Mouse (Mus musculus) liver, embryonic 16.5 days (tissue): ENCODE data around the gene Iba57. TPM values are rescaled to one million over a fixed set of nuclear protein-coding genes. Genes with fewer than 3 reads are reported as not detected.

Source experiments
- ATAC-seq: fragments of 200-750 bp; cut with Nextera tagmentation; 2 replicates; pipeline ENCODE4 v1.8.0; 2017; ENCODE audit warnings: low read depth, mild to moderate bottlenecking, moderate number of reproducible peaks, moderate library complexity
- H3K27ac ChIP-seq: fragments of 300-500 bp; sonication (generic); 2 replicates; pipeline ENCODE4 v1.5.1; 2014; ENCODE audit warnings: mild to moderate bottlenecking, low read length
- H3K27me3 ChIP-seq: fragments of 300-500 bp; sonication (generic); 2 replicates; pipeline ENCODE4 v1.6.1; 2014; ENCODE audit warnings: low read depth, low read length, mixed read lengths; ENCODE audit not compliant: control insufficient read depth, insufficient read depth
- H3K36me3 ChIP-seq: fragments of 300-500 bp; sonication (generic); 2 replicates; pipeline ENCODE4 v1.6.1; 2014; ENCODE audit warnings: mild to moderate bottlenecking; ENCODE audit not compliant: control insufficient read depth, insufficient read depth
- H3K4me1 ChIP-seq: fragments of 300-500 bp; sonication (generic); 2 replicates; pipeline ENCODE4 v1.6.1; 2014; ENCODE audit warnings: low read depth, low read length, mixed read lengths; ENCODE audit not compliant: control insufficient read depth
- H3K4me2 ChIP-seq: fragments of 300-500 bp; sonication (generic); 2 replicates; pipeline ENCODE4 v1.6.1; 2014; ENCODE audit warnings: low read depth, low read length, mixed read lengths
- H3K4me3 ChIP-seq: fragments of 300-500 bp; sonication (generic); 2 replicates; pipeline ENCODE4 v1.5.1; 2014; ENCODE audit warnings: low read depth, mild to moderate bottlenecking, low read length
- H3K9ac ChIP-seq: fragments of 300-500 bp; sonication (generic); 2 replicates; pipeline ENCODE4 v1.6.1; 2014; ENCODE audit warnings: low read depth, low read length
- H3K9me3 ChIP-seq: fragments of 300-500 bp; sonication (generic); replicated peaks from 2 replicates; pipeline ENCODE4 v1.6.1; 2016; ENCODE audit warnings: low read length; ENCODE audit not compliant: control insufficient read depth
- WGBS: fragments of 180-500 bp; shearing (Covaris S2); extraction: QIAGEN DNeasy Blood & Tissue Kit; methylation state at CpG from one replicate; pipeline ENCODE4 v1.1.7; 2014; ENCODE audit not compliant: insufficient replicate concordance; 5-methylcytosine and 5-hydroxymethylcytosine counted together
- polyA plus RNA-seq: library from polyadenylated mRNA; unstranded; fragments of >200 nt; fragmentation: Nextera tagmentation; extraction: Ambion mirVana; gene quantifications from 2 replicates; pipeline ENCODE4 v1.2.1, GENCODE M21; 2015

Gene Iba57
- polyA plus RNA-seq, 1 experiment from 2014 or later = 12.8 TPM

GRCm38 (mm10) chr11:59130782-59131181 is 32.8 kb downstream of the Iba57 start:
- no peak overlapping the region for H3K4me2 ChIP-seq
- H3K4me1 ChIP-seq = no peaks in the 10 kb centered on the region
- no peak overlapping the region for H3K27ac ChIP-seq
- no peaks in the 10 kb centered on the region for H3K36me3 ChIP-seq
- peaks cover 26% of the 10 kb centered on the region for H3K27me3 ChIP-seq
- ATAC-seq = no peak
- no peak overlapping the region for H3K4me3 ChIP-seq
- WGBS = 68% methylated on average over 9 of the region's 9 CpGs
- H3K9ac ChIP-seq = no peak overlapping the region
- H3K9me3 ChIP-seq = no peaks in the 10 kb centered on the region

GRCm38 (mm10) chr11:59105945-59106344 is 57.6 kb downstream of the Iba57 start:
- no peak overlapping the region for H3K4me2 ChIP-seq
- H3K9ac ChIP-seq = no peak overlapping the region
- peaks cover 3% of the 10 kb centered on the region for H3K9me3 ChIP-seq
- no peak overlapping the region for H3K4me3 ChIP-seq
- H3K36me3 ChIP-seq = no peaks in the 10 kb centered on the region
- no peaks in the 10 kb centered on the region for H3K27me3 ChIP-seq
- WGBS = 87% methylated on average over 5 of the region's 5 CpGs
- no peak for ATAC-seq
- H3K4me1 ChIP-seq = no peaks in the 10 kb centered on the region
- no peak overlapping the region for H3K27ac ChIP-seq

Other genes with a start within 250 kb of the Iba57 start
- 14.1 and 14.3 TPM in 2 replicates for gene Btnl10, start 245.8 kb downstream of the Iba57 start, polyA plus RNA-seq
- gene Rnf187, start 224.8 kb downstream of the Iba57 start, polyA plus RNA-seq = 74.5 and 81.7 TPM in 2 replicates
- 17.9 and 22.4 TPM in 2 replicates for gene Hist3h2ba, start 214.8 kb downstream of the Iba57 start, polyA plus RNA-seq
- 21.2 and 24.4 TPM in 2 replicates for gene Hist3h2a, start 209.1 kb downstream of the Iba57 start, polyA plus RNA-seq
- 0.15 and 0.19 TPM in 2 replicates for gene Trim17, start 209.1 kb downstream of the Iba57 start, polyA plus RNA-seq
- 8.2 and 8.7 TPM in 2 replicates for gene Trim11, start 185.6 kb downstream of the Iba57 start, polyA plus RNA-seq
- gene Obscn, start 27.3 kb downstream of the Iba57 start, polyA plus RNA-seq = 0.12 and 0.34 TPM in 2 replicates
- 0.08 and 0.20 TPM in 2 replicates for gene Gjc2, start 19.5 kb upstream of the Iba57 start, polyA plus RNA-seq
- 55.0 TPM in 2 replicates for gene Guk1, start 28.5 kb upstream of the Iba57 start, polyA plus RNA-seq
- 43.1 and 44.3 TPM in 2 replicates for gene Mrpl55, start 38.7 kb upstream of the Iba57 start, polyA plus RNA-seq
- gene 2310033P09Rik, start 44.6 kb upstream of the Iba57 start, polyA plus RNA-seq = 14.6 and 15.1 TPM in 2 replicates
- 251 and 257 TPM in 2 replicates for gene Arf1, start 64.5 kb upstream of the Iba57 start, polyA plus RNA-seq
- not detected in 2 replicates for gene Wnt3a, start 127.0 kb upstream of the Iba57 start, polyA plus RNA-seq
- 0.22 and 0.32 TPM in 2 replicates for gene Wnt9a, start 143.2 kb upstream of the Iba57 start, polyA plus RNA-seq
- not detected in 2 replicates for gene Prss38, start 211.9 kb upstream of the Iba57 start, polyA plus RNA-seq